Mouse (Mus musculus) testis, postnatal 10 days (tissue): ENCODE results near the gene Bmx.

Experiments
- DNase-seq: peaks from one replicate; pipeline ENCODE4 v3.0.0; 2021; ENCODE audit warnings: low spot score

The Bmx gene

GRCm38 (mm10) chrX:164258057-164258456, at the start of gene Bmx:
TSS of gene Bmx (minus strand) at chrX:164258193.
- no peak for DNase-seq

GRCm38 (mm10) chrX:164306250-164306649, 48.3 kb upstream of the Bmx start:
- no peak for DNase-seq

- DNase-seq = no peak
Measured at GRCm38 (mm10) chrX:164291147-164291546, 33.2 kb upstream of the Bmx start.

- peak; percentile 35 for DNase-seq
Measured at GRCm38 (mm10) chrX:164287077-164287476, 29.1 kb upstream of the Bmx start.

- DNase-seq = no peak
Measured at GRCm38 (mm10) chrX:164283808-164284207, 25.8 kb upstream of the Bmx start.

DNA sequence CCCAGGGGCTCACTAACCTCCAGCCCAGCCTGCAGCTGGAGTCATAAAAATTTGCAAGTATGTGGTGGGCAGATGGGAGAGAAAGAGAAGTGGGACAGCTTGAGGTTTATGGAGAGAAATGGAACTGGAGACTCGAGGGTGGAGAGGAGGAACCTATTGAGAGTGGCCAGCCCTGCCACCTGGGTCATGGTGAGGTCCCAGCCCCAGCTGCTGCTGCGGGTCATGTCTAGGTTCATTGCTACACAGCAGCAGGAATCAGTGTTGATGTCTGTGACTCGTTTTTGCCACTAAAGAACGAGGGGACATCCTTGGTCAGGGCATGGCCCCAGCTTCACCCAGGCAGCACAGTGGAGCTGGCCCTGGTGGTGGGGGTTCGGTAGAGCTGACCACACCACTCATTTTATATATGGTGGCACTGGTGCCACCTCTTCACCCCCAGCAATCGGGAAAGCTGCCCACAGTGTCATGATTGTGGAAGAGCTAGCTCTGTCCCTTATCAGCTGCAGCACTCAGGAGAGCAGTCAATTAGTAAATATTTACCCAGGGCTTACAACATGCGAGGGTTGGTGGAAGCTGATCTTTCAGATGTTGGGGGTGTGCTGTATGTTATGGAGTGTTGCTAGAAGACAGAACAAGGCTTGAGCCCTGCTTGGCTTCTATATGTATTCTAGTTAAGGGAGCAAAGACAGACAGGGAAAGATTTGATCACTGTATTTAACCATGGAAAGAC, 23.1 kb upstream of the Bmx start:
- DNase-seq = no peak

GRCm38 (mm10) chrX:164275536-164275935, 17.5 kb upstream of the Bmx start:
- DNase-seq = no peak

DNA sequence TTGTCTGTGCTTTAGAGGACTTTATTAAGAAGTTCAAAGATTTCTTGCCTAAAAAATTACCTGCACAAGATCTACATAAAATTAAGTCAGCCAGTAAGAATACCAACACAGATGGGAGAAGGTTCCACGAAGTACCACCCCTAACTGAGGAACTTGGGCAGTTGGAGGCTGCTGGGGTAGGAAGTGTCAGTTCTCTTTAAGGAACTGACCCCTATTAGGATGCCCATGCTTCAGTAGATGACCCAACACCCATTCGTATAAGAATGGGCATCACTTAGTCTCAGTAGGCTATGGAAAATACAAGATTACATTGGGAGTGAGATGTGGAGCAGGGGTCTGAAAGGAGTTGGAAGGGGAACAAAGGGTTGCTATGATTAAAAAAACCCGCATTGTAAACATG, 12.6 kb upstream of the Bmx start:
- no peak for DNase-seq

DNA sequence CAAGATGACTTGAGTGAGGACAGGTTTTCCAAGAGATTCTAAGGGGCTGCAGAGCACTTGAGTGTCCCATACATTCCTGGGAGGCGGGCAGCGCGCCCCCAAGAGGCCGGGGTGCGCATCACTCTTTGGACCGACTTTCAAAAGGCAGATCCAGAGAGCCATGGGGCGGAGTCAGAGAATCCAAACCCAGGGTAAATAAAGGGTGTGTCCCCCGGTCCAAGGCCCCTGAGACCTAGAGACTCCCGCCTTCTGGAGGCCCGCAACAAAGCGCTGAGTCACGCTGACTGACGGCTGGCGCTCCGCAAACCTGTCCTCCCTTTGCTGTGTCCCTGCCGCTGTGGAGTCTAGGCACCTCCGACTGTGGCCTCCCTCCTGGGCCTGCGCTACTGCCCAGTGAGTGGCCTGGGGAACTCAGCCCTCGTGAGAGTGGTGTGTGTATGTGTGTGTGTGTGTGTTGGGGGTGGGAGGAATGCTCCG, 11.3 kb upstream of the Bmx start, which contains the start of gene Pir:
Gene Pir, plus strand, starts transcription at position 87 of the 477 bp plus-strand sequence.
- peak; percentile 63 for DNase-seq

DNA sequence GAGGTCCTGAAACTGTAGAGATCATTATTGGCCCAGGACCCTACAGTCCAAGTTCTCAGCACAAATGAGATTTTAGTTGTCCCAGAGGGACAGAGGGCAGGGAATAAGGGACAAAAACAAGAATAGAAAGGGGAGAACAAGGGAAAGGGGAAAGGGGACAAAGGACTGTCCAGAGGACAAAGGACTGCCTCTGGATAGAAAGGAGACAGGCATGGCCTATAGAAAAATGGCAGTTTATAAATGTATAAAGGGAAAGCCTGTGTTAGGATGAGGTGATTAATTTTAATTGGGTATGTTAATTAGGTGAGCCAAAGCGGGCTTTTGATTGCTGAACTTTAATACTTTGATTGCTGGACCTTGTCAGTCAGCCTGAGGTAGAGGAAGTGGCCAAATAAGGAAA, 6.9 kb upstream of the Bmx start:
- DNase-seq = no peak

DNA sequence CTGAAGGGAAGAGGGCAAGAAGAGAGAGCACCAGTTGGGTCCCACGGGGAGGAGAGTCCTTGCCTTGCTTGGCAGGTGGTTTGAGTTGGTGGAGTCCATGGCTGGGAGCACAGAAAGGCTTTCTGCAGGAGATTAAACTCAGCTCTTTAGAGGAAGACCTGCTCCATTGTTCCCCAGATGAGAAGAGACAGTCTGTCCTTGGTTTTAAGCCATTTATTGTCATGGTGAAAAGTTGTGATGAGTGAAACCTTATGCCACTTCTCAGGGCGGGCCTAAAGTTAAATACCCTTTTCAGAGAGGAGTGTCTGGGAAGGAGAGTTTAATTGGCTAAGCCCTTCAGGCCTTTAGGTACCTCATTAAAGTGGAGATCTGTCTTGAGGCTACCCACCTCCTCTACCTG, 4.3 kb upstream of the Bmx start:
- DNase-seq = no peak

DNA sequence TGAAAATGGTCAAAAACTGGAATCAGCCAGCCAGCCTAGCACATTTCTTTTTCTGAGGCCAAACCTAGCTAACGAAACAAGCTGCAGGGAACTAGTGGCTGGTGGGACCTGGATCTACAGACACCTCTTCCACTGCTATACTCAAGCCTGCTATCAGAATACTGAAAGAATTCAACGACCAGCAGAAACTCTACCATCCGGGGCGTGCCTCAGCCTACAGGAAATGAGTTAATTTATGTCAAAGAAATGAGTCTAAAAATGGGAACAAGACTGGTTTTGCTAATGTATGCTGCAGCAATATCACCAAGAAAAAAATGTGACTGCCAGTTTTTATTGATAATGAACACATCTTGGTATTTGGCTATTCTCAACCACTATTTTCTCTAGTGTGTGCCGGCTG, 669 bp upstream of the Bmx start:
- DNase-seq = no peak

DNA sequence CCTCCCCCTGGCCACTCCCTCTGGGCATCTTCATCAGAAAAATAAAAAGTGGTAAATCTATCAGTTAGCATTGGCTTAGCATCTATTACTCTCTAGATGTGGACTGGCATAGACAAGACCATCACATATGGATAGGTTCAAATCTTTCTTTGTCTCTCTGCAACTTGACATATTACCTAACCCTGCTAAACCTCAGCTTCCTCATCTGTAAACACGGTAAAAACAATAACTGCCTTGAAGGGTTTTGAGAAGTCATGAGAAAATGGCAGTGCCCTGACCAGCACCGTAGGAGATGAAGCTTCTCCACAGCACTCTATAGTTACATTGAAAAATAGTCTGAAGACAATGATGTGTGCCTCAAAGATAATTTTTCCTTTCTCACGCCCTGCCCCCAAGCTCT, 1.5 kb downstream of the Bmx start:
- DNase-seq = no peak

DNA sequence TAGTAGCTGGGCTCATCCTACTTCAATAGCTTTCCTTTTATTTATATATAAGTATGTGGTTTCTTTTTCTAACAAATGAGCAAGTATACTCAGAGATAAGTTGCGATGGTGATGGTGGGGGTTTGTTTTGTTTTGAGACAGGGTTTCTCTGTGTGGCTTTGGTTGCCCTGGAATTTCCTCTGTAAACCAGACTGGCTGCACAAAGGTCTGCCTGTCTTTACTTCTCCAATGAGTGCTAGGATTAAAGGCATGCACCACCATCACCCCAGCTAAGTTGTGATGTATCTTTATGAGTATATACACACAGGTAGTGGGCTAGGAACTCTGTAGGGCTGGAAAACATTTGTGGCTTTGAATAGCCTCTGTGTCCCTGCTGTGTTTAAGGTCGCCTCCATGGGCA, 11.3 kb downstream of the Bmx start:
- DNase-seq = no peak

GRCm38 (mm10) chrX:164245714-164246113, 12.3 kb downstream of the Bmx start:
- no peak for DNase-seq

GRCm38 (mm10) chrX:164233380-164233779, 24.6 kb downstream of the Bmx start:
- DNase-seq = no peak

- DNase-seq = peak; percentile 36
Measured at GRCm38 (mm10) chrX:164221989-164222388, 36.0 kb downstream of the Bmx start.

DNA sequence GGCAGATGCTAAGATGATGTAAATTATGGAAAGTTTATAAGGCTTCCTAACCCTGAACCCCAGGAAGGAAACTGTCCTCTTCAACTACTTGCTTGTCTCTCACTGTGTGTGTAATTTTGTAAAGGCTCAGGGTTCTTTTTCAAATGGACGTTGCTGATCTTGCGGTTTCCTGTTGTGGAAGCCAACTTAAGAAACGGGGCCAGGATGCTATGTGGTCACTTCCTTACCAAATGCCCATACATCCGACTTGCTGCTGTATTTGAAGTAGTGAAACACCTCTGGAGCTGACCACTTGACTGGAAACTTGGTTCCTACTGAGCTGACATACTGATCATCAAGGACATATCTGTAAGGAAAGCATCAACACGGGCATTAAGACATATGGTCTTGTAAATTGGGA, 57.4 kb downstream of the Bmx start:
- no peak for DNase-seq

GRCm38 (mm10) chrX:164197679-164198078, 60.3 kb downstream of the Bmx start:
- no peak for DNase-seq

DNA sequence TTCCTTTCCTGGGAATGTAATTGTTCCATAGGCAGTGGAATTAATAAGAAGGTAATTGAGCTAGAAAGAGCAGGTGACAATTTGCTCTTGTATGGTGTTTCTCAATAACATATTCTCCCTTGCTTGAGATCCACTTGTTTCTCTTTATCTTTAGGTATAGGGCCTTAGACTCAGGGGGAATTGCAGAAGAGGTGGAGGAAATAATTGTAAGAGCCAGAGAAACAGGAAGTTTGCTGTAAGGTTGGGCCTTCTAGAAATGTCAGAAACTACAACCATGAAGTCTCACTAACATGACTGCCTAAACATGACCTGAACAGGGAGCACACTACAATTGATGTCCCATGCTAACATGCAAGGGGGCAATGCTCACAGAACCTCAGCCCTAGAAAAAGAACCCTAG, 68.1 kb downstream of the Bmx start:
- no peak for DNase-seq

GRCm38 (mm10) chrX:164183844-164184243, 74.1 kb downstream of the Bmx start:
- peak; percentile 38 for DNase-seq

GRCm38 (mm10) chrX:164179746-164180145, 78.2 kb downstream of the Bmx start:
- DNase-seq = peak; percentile 51

DNA sequence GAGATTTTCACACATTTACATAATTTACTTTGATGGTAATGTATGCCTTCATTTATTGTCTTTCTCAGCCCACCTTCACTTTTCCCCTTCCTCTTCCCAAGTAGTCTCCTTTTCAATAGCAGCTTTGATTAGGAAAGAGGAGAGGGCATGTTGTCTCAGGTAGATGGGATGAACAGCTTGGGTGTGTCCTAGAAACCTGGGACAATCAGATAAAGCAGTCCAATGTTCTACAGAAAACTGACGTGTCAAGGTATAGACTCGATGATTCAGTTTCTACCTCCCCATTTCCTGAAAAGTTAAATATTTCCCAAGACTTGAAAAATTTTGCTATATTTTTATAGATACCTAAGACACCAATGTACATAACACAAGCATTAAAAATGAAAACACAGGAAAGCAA, 79.1 kb downstream of the Bmx start:
- no peak for DNase-seq

- no peak for DNase-seq
Measured at GRCm38 (mm10) chrX:164175780-164176179, 82.2 kb downstream of the Bmx start.
